Mouse (Mus musculus) intestine, embryonic 14.5 days (tissue): ENCODE results near the gene Cilp. TPM values are rescaled to one million over a fixed set of nuclear protein-coding genes. Genes with fewer than 3 reads are reported as not detected.
A peak's percentile ranks its signal among the peaks of the same experiment; 100 is the strongest.

Experiments
- ATAC-seq: fragments of 200-750 bp; cut with Nextera tagmentation; replicated peaks from 2 replicates; pipeline ENCODE4 v1.8.0; 2017; ENCODE audit warnings: low read depth, moderate number of reproducible peaks, moderate TSS enrichment, moderate library complexity; ENCODE audit not compliant: low FRiP score, low TSS enrichment
- DNase-seq: peaks from one replicate; pipeline ENCODE4 v3.0.0-alpha.2; 2018; ENCODE audit warnings: low spot score
- H3K27ac ChIP-seq: fragments of 300-500 bp; sonication (generic); 2 replicates; pipeline ENCODE4 v1.5.1; 2014; ENCODE audit warnings: low read depth, mild to moderate bottlenecking, control low read depth
- H3K27me3 ChIP-seq: fragments of 300-500 bp; sonication (generic); replicated peaks from 2 replicates; pipeline ENCODE4 v1.6.1; 2014; ENCODE audit warnings: low read length, control low read depth; ENCODE audit not compliant: control insufficient read depth, insufficient read depth
- H3K36me3 ChIP-seq: fragments of 300-500 bp; sonication (generic); 2 replicates; pipeline ENCODE4 v1.6.1; 2014; ENCODE audit warnings: low read length, control low read depth; ENCODE audit not compliant: control insufficient read depth, insufficient read depth
- H3K4me1 ChIP-seq: fragments of 300-500 bp; sonication (generic); replicated peaks from 2 replicates; pipeline ENCODE4 v1.6.1; 2014; ENCODE audit warnings: low read length, control low read depth, mixed read lengths; ENCODE audit not compliant: control insufficient read depth, insufficient read depth
- H3K4me2 ChIP-seq: fragments of 300-500 bp; sonication (generic); 2 replicates; pipeline ENCODE4 v1.6.1; 2014; ENCODE audit warnings: low read length
- H3K4me3 ChIP-seq: fragments of 300-500 bp; sonication (generic); 2 replicates; pipeline ENCODE4 v1.5.1; 2014; ENCODE audit warnings: low read depth, low read length, control low read depth, mixed read lengths
- H3K9ac ChIP-seq: fragments of 300-500 bp; sonication (generic); 2 replicates; pipeline ENCODE4 v1.6.1; 2014; ENCODE audit warnings: mild to moderate bottlenecking, low read length
- H3K9me3 ChIP-seq: fragments of 300-500 bp; sonication (generic); 2 replicates; pipeline ENCODE4 v1.6.1; 2016; ENCODE audit warnings: low read length, control low read depth; ENCODE audit not compliant: control insufficient read depth
- WGBS: fragments of 180-500 bp; shearing (Covaris S2); extraction: QIAGEN DNeasy Blood & Tissue Kit; methylation state at CpG from one replicate; pipeline ENCODE4 v1.1.7; 2014; 5-methylcytosine and 5-hydroxymethylcytosine counted together
- polyA plus RNA-seq: library from polyadenylated mRNA; unstranded; fragments of >200 nt; fragmentation: Nextera tagmentation; extraction: Ambion mirVana; gene quantifications from 2 replicates; pipeline ENCODE4 v1.2.1, GENCODE M21; 2014

Cilp gene
- polyA plus RNA-seq, 1 experiment from 2014 or later, result 1.1 TPM

DNA sequence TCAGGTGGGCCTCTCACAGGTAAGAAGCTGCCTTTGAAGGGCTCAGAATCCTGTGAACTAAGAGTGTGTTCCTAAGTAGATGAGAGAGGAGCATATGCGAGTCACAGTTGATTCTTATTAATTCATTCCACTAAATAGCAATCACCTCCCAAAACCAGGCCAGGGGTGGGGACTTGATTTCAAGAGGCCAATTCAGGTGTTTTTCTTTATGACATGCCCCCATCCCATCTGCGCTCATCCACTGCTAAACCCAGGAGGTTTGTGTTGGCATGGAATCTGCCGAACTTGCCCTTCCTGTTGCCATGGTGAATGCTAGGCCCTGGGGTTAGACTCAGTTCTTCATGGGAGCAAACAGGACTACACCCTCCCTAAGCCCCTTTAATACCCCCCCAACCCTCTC, 24.4 kb upstream of the Cilp start:
- ATAC-seq, result no peak

GRCm38 (mm10) chr9:65241973-65242372, 23.0 kb upstream of the Cilp start:
- Histone ChIP-seq H3K4me2 (no peak overlapping the region), H3K36me3 (no peaks in the 10 kb centered on the region), H3K4me1 (peaks cover 43% of the 10 kb centered on the region), H3K4me3 (no peak overlapping the region), H3K9me3 (no peaks in the 10 kb centered on the region), H3K27ac (no peak overlapping the region), H3K9ac (no peak overlapping the region), H3K27me3 (no peaks in the 10 kb centered on the region)
- DNase-seq, result no peak
- WGBS, result 69% methylated on average over 5 of the region's 5 CpGs
- ATAC-seq, result no peak

More for the DNA sequence above, 24.4 kb upstream of the Cilp start:
- no peak overlapping the region for H3K27ac ChIP-seq
- peaks cover 47% of the 10 kb centered on the region for H3K4me1 ChIP-seq
- no peaks in the 10 kb centered on the region for H3K9me3 ChIP-seq
- H3K27me3 ChIP-seq, result no peaks in the 10 kb centered on the region
- H3K4me3 ChIP-seq, result no peak overlapping the region
- DNase-seq, result no peak
- H3K9ac ChIP-seq, result no peak overlapping the region
- 81% methylated on average over 3 of the region's 3 CpGs for WGBS
- no peak overlapping the region for H3K4me2 ChIP-seq
- no peaks in the 10 kb centered on the region; the same call in 1 of the 2 replicates for H3K36me3 ChIP-seq

- Histone ChIP-seq H3K9ac (no peak overlapping the region), H3K4me2 (no peak overlapping the region), H3K36me3 (no peaks in the 10 kb centered on the region), H3K9me3 (no peaks in the 10 kb centered on the region), H3K27me3 (no peaks in the 10 kb centered on the region), H3K27ac (peak overlapping the region; percentile 66; the same call in 1 of the 2 replicates), H3K4me3 (no peak overlapping the region), H3K4me1 (peaks cover 34% of the 10 kb centered on the region)
- DNase-seq (no peak), ATAC-seq (0 out of 2 replicates have a peak, but pooled peaks have one; percentile 20)
- 39% methylated on average over 4 of the region's 4 CpGs for WGBS
Measured at GRCm38 (mm10) chr9:65243249-65243648, 21.7 kb upstream of the Cilp start.

DNA sequence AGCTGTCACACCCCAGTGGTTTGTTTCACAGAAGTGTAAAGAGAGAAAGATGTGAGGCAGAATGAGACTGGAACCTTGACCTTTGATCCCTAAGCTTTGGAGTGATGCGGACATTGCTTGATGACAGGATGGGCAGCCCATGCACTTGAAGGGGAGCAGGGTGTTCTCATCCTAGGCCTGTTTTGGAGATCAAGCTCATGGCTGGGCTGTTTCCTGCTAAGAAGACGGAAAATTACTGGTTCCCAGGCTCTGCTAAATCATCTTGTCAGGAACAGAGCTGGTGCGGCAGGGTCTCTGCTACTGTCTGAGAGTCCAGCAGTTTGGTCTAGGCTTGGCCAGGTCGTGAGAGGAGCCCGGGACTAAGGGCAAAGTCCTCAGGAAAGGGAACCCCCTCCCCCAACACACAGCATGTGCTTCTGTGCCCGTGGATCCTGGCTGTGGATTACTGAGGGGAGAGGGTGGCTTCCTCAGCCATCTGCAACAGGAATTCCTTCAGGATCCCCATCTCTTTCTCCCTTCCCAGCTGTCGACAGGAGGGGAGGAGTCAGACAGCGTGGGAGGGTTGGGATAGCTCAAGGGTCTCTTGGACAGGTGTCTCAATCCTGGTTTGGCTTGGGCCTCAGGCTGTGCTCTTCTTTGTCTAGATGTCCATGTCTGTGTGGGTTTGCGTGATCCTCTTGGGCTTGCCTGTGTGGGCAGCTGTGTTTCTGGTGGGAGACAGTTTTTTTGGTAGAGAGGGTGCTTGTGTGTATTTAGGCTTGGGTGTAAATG, 20.8 kb upstream of the Cilp start:
- ATAC-seq, result no peak
- no peaks in the 10 kb centered on the region for H3K36me3 ChIP-seq
- H3K4me1 ChIP-seq, result peaks cover 25% of the 10 kb centered on the region
- 27% methylated on average over 9 of the region's 9 CpGs for WGBS
- no peak overlapping the region for H3K4me2 ChIP-seq
- DNase-seq, result no peak
- no peaks in the 10 kb centered on the region for H3K27me3 ChIP-seq
- H3K9ac ChIP-seq, result no peak overlapping the region
- H3K4me3 ChIP-seq, result no peak overlapping the region
- no peaks in the 10 kb centered on the region for H3K9me3 ChIP-seq
- H3K27ac ChIP-seq, result peak overlapping the region; percentile 9; the same call in 1 of the 2 replicates

- Histone ChIP-seq H3K4me3 (no peak overlapping the region), H3K36me3 (no peaks in the 10 kb centered on the region), H3K27me3 (no peaks in the 10 kb centered on the region), H3K9me3 (no peaks in the 10 kb centered on the region), H3K4me1 (peaks cover 18% of the 10 kb centered on the region), H3K4me2 (no peak overlapping the region), H3K9ac (no peak overlapping the region), H3K27ac (no peak overlapping the region)
- no peak for ATAC-seq
- 72% methylated on average over 16 of the region's 16 CpGs for whole genome bisulfite sequencing
- DNase-seq, result no peak
Measured at GRCm38 (mm10) chr9:65247502-65248376, 17.2 kb upstream of the Cilp start.

DNA sequence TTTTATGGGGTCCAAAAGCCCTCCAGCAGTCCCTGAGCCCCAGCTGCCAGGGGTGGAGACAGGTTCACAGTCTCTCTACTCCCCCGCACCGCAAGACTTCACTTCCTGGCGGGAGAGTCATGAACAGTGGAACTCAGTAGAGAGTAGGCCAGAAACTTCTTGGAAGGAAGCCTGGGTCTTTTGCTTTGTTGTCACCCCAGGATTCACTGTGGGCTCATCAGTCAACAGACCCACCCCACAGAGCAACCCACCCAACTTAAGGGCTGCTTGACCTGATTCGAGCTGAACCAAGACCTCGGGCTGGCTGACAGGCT, 16.6 kb upstream of the Cilp start:
- H3K27me3 ChIP-seq, result no peaks in the 10 kb centered on the region
- H3K4me1 ChIP-seq, result peaks cover 13% of the 10 kb centered on the region
- H3K27ac ChIP-seq, result no peak overlapping the region
- H3K36me3 ChIP-seq, result no peaks in the 10 kb centered on the region
- no peak for ATAC-seq
- 91% methylated on average over 5 of the region's 5 CpGs for WGBS
- no peak for DNase-seq
- no peaks in the 10 kb centered on the region for H3K9me3 ChIP-seq
- no peak overlapping the region for H3K4me2 ChIP-seq
- H3K4me3 ChIP-seq, result no peak overlapping the region
- H3K9ac ChIP-seq, result no peak overlapping the region

- Histone ChIP-seq H3K27ac (no peak overlapping the region), H3K36me3 (no peaks in the 10 kb centered on the region), H3K27me3 (no peaks in the 10 kb centered on the region), H3K9ac (no peak overlapping the region), H3K4me3 (no peak overlapping the region), H3K9me3 (no peaks in the 10 kb centered on the region), H3K4me2 (no peak overlapping the region), H3K4me1 (no peaks in the 10 kb centered on the region)
- 61% methylated on average over 3 of the region's 3 CpGs for WGBS
- ATAC-seq (no peak), DNase-seq (no peak)
Measured at GRCm38 (mm10) chr9:65252026-65252425, 13.0 kb upstream of the Cilp start.

DNA sequence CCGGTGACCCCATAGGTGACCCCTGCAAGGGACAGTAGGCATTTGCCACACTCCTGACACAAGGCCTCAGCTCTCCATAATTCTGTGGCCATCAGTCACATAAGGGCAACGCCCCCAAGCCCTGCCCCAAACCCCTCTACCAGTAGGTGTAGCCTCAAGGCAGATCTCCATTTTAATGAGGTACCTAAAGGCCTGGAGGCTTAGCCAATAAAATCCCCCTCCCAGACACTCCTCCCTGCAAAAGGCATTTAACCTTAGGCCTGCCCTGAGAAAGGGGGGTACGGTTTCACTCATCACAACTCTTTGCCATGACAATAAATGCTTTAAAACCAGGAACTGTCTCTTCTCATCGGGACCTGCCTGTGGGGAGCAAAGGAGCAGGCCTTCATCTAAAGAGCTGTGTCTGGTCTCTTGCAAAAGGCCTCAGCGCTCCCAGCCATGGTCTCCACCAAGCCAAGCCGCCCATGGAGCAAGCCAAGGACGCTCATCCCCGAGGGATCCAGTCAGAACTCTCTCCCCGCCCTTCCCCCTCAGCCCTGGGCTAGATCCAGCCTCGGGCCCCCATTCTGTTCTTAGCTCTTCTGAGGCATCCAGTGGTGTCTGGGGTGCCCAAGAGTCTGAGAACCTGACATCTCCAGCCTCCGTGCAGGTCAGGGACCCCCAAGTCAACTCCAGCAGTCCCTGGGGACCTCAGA, 8.9 kb upstream of the Cilp start:
- DNase-seq (no peak), ATAC-seq (no peak)
- H3K27ac ChIP-seq, result no peak overlapping the region
- H3K27me3 ChIP-seq, result no peaks in the 10 kb centered on the region
- no peak overlapping the region for H3K4me2 ChIP-seq
- H3K9ac ChIP-seq, result no peak overlapping the region
- 69% methylated on average over 11 of the region's 11 CpGs for WGBS
- no peak overlapping the region for H3K4me3 ChIP-seq
- no peaks in the 10 kb centered on the region for H3K36me3 ChIP-seq
- H3K4me1 ChIP-seq, result no peaks in the 10 kb centered on the region
- no peaks in the 10 kb centered on the region for H3K9me3 ChIP-seq
